Mouse (Mus musculus) heart, postnatal 25 days (tissue): ENCODE measurements around the gene Gtf2i. TPM values are rescaled to one million over a fixed set of nuclear protein-coding genes. Genes with fewer than 3 reads are reported as not detected.

Experiments
- DNase-seq: peaks from one replicate; pipeline ENCODE4 v3.0.0; 2022; ENCODE audit warnings: low spot score
- intact Hi-C: fragments of 180-260 bp; cut with DNase I; formaldehyde crosslinking; loops from one replicate; pipeline ENCODE4 v1.15.1; 2025
- total RNA-seq, 2 experiments: library from RNA; stranded (reverse); gene quantifications; 2 replicates each; pipeline ENCODE4 v1.2.3; 2021

Gtf2i gene
- total RNA-seq, 2 experiments from 2014 or later: 194 to 218 TPM

- intact Hi-C loops: no loop called here
These were observed 59.3 kb downstream of the Gtf2i start for GRCm38 (mm10) chr5:134255294-134255693.

GRCm38 (mm10) chr5:134253806-134254205 lies 60.8 kb downstream of the Gtf2i start:
- intact Hi-C loops: no loop called here
- no peak for DNase-seq

More at GRCm38 (mm10) chr5:134255294-134255693, 59.3 kb downstream of the Gtf2i start:
- no peak for DNase-seq

GRCm38 (mm10) chr5:134251083-134251482 lies 63.5 kb downstream of the Gtf2i start:
- intact Hi-C loops: no loop called here
- no peak for DNase-seq

DNA sequence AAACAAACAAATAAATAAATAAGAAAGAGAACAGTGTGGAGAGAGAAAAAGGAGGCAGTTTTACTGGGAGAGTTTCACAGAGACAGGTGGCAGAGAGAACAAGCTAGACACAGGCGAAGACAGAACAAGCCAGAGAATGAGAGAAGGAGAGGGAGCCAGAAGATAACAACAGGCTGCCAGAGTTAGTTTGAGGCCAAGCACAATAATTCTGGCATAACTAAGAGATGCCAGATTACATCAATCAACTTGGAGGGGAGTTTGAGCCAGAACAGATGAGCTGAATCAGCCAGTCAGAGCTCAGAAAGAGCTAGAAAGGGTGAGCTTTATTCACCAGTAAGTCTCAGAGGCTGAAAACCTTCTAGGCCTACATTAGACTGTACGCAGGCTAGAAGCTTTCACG lies 64.0 kb downstream of the Gtf2i start:
- no peak for DNase-seq
- intact Hi-C loops: no loop called here

GRCm38 (mm10) chr5:134249245-134249649 lies 65.3 kb downstream of the Gtf2i start:
- intact Hi-C loops: no loop called here

DNA sequence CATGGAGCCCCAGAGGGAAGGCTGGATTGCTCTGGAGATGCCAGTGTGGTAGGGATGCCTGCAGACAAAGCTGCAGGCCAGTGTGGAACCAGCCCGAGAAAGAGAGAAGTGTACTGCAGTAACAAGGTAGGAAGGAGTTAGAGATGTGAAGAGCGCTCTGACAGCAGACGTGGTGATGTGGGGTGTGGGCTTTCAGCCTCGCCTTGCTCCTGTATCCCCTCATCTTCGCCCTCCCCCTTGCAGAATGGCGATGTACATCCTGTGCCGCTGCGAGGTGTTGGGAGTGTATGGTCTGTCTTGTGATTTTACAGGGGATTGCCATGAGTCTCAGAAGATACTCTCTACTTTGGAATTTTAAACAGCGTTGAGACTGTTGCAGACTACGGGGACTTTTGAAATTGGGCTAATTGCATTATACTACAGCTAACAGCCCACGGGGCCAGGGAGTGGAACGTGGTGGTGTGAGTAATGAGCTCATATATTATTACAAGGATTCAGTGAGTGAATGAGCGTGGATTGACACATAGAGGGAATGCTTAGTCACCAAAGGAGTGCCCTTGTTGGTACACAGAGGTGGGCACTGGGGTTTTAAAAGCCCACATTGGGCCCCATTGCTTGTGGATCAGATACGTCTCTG lies 65.8 kb downstream of the Gtf2i start:
- intact Hi-C loops: no loop called here
- no peak for DNase-seq

More at GRCm38 (mm10) chr5:134249245-134249649, 65.3 kb downstream of the Gtf2i start:
- DNase-seq: no peak

DNA sequence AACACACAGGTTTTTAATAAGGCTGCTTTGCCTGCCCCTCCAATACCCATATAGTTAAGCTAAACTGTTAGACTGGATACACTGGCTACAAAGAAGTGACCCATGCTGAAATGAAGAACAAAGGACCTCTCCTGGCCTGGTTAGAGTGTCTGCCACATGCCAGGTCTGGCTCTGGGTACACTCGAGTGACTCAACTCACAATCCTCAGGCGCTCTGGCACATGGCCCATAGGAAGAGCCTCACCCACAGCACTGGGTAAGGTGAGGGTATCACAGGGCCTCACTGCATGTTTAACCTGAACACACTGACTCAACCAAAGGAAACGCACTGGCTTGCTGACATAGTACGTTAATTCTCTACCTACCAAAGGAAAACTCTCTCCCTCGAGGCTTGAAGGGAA lies 68.4 kb downstream of the Gtf2i start:
- intact Hi-C loops: no loop called here
- DNase-seq: no peak

DNA sequence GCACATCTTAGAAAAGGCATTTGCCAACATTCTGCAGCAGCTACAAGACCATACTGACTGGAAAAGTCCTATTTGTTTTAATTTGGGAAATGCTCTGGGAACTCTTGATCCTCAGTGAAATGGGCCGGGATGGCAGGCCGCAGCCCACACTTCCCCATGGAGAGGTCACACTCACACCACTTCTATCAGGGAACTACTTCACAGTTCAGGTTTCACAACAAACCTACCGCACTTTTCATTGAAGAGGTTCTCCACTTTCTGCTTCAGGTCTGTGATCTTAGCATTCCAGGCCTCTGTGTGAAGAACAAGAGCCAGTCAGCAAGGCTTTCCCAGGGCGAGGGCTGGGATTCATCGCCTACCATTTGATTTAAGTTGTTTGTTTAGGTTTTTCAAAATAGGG lies 69.7 kb downstream of the Gtf2i start:
- intact Hi-C loops: no loop called here
- DNase-seq: no peak

- DNase-seq: no peak
- intact Hi-C loops: no loop called here
These were observed 70.7 kb downstream of the Gtf2i start for GRCm38 (mm10) chr5:134243661-134244436.

GRCm38 (mm10) chr5:134241831-134242230 lies 72.7 kb downstream of the Gtf2i start:
- no peak for DNase-seq
- intact Hi-C loops: no loop called here

DNA sequence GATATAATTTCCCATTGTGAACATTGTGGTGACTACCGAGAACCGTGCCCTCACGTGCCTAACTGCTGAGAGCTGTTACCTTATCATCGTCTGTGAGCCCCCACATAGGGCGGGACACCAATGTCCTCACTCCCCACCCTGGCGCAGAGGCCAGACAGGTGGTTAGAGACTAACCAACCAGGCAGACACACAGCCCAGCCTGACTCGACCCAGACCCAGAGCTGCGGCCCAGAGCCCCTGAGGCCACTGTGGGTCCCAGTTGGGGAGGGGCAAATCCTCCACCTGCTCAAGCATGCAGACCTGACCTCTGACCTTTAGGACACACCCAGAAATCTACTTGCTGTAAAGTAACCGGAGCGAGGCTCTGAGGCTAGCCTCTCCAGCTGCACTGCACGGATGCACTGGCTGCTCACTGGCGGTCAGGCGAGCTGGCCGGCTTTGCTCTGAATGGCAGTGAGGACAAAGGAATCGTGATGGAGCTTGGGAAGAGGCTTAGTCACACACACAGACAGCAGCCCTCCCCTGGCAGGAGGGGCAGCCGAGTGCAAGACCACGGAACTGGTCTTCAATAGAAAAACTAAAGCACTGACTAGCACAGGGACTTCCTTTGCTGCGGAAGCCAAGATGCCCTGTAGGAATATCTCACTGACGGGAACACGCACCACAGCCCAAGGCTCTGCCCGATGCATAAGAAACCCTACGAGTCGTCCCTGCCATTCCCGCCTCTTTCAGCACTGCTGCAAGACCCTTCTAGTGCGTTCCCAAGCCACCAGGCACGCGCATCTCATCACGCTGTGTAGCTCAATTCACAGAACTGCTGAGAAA lies 76.4 kb downstream of the Gtf2i start:
- DNase-seq: no peak
- intact Hi-C loops: no loop called here

DNA sequence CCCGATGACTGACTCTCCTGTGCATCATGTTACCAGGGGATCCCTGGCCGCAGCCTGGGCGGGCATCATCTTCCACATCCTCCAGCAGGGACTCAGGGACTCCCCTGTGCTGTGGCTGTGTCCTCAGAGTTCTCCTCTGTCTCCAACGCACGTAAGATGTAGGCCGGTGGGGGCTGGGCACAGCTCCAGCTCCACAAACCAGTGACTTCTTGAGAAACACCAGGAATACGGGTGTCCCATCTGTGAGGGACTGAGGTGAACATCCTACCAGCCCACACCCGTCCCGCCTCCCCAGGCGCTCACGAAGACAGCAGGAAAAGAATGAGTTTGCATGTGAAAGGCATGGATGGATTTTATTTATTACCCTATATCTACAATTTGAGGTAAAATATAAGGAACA lies 77.1 kb downstream of the Gtf2i start:
- DNase-seq: no peak
- intact Hi-C loops: no loop called here

- DNase-seq: no peak
- intact Hi-C loops: no loop called here
These were observed 77.8 kb downstream of the Gtf2i start for GRCm38 (mm10) chr5:134236796-134237195.

GRCm38 (mm10) chr5:134236241-134236640 lies 78.3 kb downstream of the Gtf2i start:
- DNase-seq: no peak
- intact Hi-C loops: no loop called here

DNA sequence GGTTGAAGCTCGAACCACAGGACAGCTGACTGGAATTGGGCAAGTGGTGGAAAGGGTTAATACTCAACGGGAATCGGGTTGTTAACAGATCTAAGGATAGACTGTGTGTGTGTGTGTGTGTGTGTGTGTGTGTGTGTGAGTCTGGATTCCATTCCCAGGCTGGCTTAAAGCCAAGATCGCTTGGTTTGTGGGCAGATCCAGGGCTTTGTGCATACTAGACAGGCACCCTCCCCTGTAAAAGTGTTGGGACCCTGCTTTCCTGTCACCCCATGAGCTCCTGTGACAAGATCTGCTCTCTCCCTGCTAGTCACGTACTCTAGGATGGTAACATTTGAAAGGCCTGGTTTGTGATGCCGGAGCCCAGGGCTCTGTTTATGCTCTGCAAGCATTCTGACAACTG lies 79.4 kb downstream of the Gtf2i start:
- intact Hi-C loops: no loop called here
- DNase-seq: no peak

GRCm38 (mm10) chr5:134234205-134234604 lies 80.4 kb downstream of the Gtf2i start:
- no peak for DNase-seq
- intact Hi-C loops: no loop called here

DNA sequence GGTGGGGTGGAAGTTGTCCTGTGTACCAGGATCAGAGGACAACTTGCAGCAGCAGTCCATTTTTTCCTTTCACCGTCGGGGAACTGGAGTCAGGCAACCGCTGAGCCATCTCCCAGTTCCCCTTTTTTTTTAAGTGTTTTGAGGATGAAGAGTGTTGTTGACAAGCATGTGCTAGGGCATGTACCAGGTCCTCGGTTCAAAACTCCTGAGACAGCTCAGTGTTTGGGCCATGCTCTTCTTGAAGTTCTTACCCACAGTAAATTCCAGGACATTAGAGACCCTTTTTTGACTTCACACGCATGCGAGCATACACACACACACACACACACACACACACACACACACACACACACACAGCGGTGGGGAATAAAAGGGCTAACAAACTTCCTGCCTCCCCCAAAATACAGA lies 81.3 kb downstream of the Gtf2i start:
- DNase-seq: no peak
- intact Hi-C loops: no loop called here

DNA sequence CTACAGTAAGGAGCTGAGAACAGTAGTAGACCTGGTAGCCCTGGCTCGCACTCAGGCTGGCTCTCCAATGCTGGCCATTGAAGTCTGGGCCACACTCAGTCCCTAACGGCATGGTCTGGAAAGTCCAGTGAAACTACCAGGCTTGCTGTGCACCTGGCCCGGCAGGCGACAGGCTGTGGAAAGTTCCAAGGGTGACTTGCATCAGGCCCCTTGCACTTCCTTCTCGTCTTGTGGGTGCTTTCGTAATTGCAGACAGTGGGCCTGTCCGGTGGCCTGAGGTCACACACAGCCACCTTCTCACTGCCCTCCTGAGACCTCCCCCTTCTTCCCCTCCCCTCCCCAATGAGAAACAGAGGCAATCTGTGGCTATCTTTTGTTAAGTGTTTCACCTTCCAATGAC lies 82.0 kb downstream of the Gtf2i start:
- intact Hi-C loops: no loop called here
- DNase-seq: peak; percentile 35

DNA sequence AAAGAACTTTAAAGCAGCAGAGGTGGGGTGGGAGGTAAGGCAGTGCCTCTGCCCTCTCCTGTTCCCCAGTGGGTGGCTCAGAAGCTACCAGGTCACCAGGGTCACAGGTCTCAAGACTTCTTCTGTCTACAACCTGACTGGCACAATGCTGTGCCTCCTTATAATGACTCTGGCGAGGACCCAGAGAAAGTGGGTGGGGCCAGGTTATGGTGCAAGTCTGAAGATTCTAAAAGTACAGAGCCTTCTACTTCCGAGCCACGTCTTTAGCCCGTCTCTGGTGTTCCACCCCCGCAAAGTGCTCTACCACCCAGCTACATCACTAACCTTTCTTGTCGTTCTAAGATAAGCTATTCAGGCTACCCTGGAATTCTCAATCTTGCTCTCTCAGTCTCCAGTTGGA lies 82.4 kb downstream of the Gtf2i start:
- intact Hi-C loops: no loop called here

GRCm38 (mm10) chr5:134231376-134231775 lies 83.2 kb downstream of the Gtf2i start:
- intact Hi-C loops: no loop called here
- peak; percentile 59 for DNase-seq

More for the DNA sequence above, 82.4 kb downstream of the Gtf2i start:
- no peak for DNase-seq

- intact Hi-C loops: no loop called here
- no peak for DNase-seq
These were observed 85.2 kb downstream of the Gtf2i start, which contains the start of gene Ncf1 for GRCm38 (mm10) chr5:134229391-134229790. Gene Ncf1, minus strand, starts transcription at chr5:134229625.
